Mouse (Mus musculus) limb, embryonic 14.5 days (tissue): ENCODE measurements at regions not wholly inside any gene's neighbourhood (a gene's known extent, or its start where the extent isn't known, plus 50 kb on each side); places are given as distances from the start of the nearest gene placed in this dataset.

Source experiments
- ATAC-seq: fragments of 200-750 bp; cut with Nextera tagmentation; 2 replicates; pipeline ENCODE4 v1.8.0; 2017; ENCODE audit warnings: low read depth, moderate number of reproducible peaks, moderate TSS enrichment; ENCODE audit not compliant: low FRiP score
- DNase-seq: peaks from one replicate; pipeline ENCODE4 v3.0.0-alpha.2; 2015; ENCODE audit warnings: low spot score
- H3K27ac ChIP-seq: fragments of 300-500 bp; sonication (generic); replicated peaks from 2 replicates; pipeline ENCODE4 v1.5.1; 2014; ENCODE audit warnings: low read depth, mild to moderate bottlenecking, low read length, moderate library complexity, mixed read lengths
- H3K27me3 ChIP-seq: fragments of 300-500 bp; sonication (generic); 2 replicates; pipeline ENCODE4 v1.6.1; 2014; ENCODE audit warnings: low read length, mixed read lengths; ENCODE audit not compliant: control insufficient read depth, insufficient read depth
- H3K36me3 ChIP-seq: fragments of 300-500 bp; sonication (generic); 2 replicates; pipeline ENCODE4 v1.6.1; 2014; ENCODE audit warnings: mild to moderate bottlenecking, low read length, moderate library complexity, mixed read lengths; ENCODE audit not compliant: control insufficient read depth, insufficient read depth
- H3K4me1 ChIP-seq: fragments of 300-500 bp; sonication (generic); 2 replicates; pipeline ENCODE4 v1.6.1; 2014; ENCODE audit warnings: antibody characterized with exemption, low read length, mixed read lengths; ENCODE audit not compliant: control insufficient read depth, insufficient read depth
- H3K4me2 ChIP-seq: fragments of 300-500 bp; sonication (generic); replicated peaks from 2 replicates; pipeline ENCODE4 v1.6.1; 2014; ENCODE audit warnings: low read depth, mild to moderate bottlenecking, low read length, moderate library complexity; ENCODE audit not compliant: severe bottlenecking
- H3K4me3 ChIP-seq: fragments of 300-500 bp; sonication (generic); replicated peaks from 2 replicates; pipeline ENCODE4 v1.5.1; 2014; ENCODE audit warnings: low read length
- H3K9ac ChIP-seq: fragments of 300-500 bp; sonication (generic); 2 replicates; pipeline ENCODE4 v1.6.1; 2014; ENCODE audit warnings: mild to moderate bottlenecking, low read depth, low read length, moderate library complexity; ENCODE audit not compliant: severe bottlenecking
- H3K9me3 ChIP-seq: fragments of 300-500 bp; sonication (generic); 2 replicates; pipeline ENCODE4 v1.6.1; 2016; ENCODE audit warnings: low read length; ENCODE audit not compliant: control insufficient read depth
- POLR2A ChIP-seq: fragments of 200-500 bp; IDR thresholded peaks from 2 replicates; pipeline ENCODE4 v1.8.0; 2012; ENCODE audit warnings: inconsistent platforms, mild to moderate bottlenecking, moderate library complexity, borderline replicate concordance; ENCODE audit not compliant: insufficient read depth, insufficient read length; ENCODE audit errors: extremely low read depth
- WGBS: fragments of 180-500 bp; shearing (Covaris S2); extraction: QIAGEN DNeasy Blood & Tissue Kit; methylation state at CpG from one replicate; pipeline ENCODE4 v1.1.7; 2014; 5-methylcytosine and 5-hydroxymethylcytosine counted together

DNA sequence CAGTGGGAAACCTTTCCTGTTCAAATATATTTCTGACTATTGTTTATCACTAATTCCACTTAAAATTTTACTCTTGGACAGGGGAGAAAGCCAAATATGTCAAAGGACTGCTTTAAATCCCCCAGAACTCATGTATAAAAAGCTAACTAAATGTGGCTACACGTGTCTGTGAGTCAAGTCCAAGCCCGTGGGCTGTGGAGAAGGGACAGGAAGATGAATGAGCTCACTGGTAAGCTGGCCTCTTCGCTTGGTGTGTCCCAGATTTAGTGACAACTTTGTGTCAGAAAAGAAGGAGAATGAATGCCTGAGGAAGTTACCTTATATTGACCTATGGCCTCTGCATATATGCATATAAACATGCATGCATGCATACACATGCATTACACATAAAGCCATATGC lies 415.3 kb downstream of the Otol1 start:
- Histone ChIP-seq H3K4me1 (no peaks in the 10 kb centered on the region), H3K9ac (no peak overlapping the region), H3K4me2 (no peak overlapping the region), H3K9me3 (no peaks in the 10 kb centered on the region), H3K27ac (no peak overlapping the region), H3K36me3 (no peaks in the 10 kb centered on the region), H3K4me3 (no peak overlapping the region), H3K27me3 (no peaks in the 10 kb centered on the region)
- TF ChIP-seq POLR2A, result no peak
- DNase-seq (no peak), ATAC-seq (no peak)
- 67% methylated on average over 3 of the region's 3 CpGs for WGBS

DNA sequence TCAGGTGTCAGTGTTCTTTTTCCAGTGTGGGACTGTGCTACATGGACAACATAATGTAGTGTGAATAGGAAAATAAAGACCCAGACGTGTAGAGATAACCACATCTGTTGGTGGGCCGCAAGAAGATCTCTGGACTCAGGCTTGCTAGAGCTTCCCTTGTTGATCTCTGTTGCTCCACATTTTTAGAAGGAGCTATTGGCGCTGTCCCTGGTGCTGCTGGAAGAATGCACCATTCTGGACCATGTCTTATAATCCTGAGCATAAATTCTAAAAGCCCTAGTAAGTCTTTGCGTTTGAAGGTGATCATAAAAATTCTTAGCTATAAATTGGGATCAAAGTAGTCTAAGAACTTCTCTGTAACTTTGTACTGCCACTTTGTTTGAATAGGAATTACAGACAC lies 429.3 kb downstream of the Otol1 start:
- Histone ChIP-seq H3K4me1 (no peaks in the 10 kb centered on the region), H3K36me3 (no peaks in the 10 kb centered on the region), H3K27me3 (no peaks in the 10 kb centered on the region), H3K9ac (no peak overlapping the region), H3K27ac (no peak overlapping the region), H3K9me3 (no peaks in the 10 kb centered on the region), H3K4me3 (no peak overlapping the region), H3K4me2 (no peak overlapping the region)
- peak; percentile 58 for DNase-seq
- TF ChIP-seq POLR2A, result no peak
- ATAC-seq, result no peak
- 52% methylated on average over 4 of the region's 4 CpGs for WGBS

DNA sequence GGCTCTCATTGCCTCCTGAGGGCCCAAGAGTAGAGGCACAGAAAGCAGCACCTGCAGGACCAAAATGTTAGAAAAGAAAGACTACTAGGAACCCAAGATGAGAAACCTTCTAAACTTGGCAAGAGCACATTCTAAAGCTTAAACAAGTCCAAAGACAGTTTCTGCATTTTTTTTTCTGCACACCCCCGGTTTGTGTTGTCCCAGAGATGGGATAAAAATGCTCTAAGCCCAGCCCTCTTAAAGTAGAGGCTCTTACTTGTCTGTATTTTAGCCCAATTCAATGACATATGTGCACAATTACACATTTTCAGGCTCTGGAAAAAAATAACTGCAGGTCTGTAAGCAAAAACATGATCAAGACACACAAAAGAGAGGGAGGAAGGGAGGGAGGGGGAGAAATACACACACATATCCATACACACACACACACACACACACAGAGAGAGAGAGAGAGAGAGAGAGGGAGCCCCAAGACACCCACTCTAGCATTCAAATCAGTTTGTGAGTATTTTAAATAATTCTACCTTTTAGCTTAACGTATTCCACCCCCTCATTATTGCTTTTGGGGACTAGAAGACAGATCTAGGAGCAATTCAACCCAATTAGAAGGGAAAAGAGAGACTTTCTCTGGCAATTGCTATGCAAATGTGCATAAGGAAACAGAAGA lies 449.9 kb downstream of the Otol1 start:
- Histone ChIP-seq H3K27ac (no peak overlapping the region), H3K4me3 (no peak overlapping the region), H3K36me3 (no peaks in the 10 kb centered on the region), H3K4me2 (no peak overlapping the region), H3K9me3 (no peaks in the 10 kb centered on the region), H3K9ac (no peak overlapping the region), H3K27me3 (no peaks in the 10 kb centered on the region), H3K4me1 (no peaks in the 10 kb centered on the region)
- ATAC-seq (no peak), DNase-seq (peak; percentile 57)
- no peak for TF ChIP-seq POLR2A
- 35% methylated on average over 2 of the region's 2 CpGs for WGBS

DNA sequence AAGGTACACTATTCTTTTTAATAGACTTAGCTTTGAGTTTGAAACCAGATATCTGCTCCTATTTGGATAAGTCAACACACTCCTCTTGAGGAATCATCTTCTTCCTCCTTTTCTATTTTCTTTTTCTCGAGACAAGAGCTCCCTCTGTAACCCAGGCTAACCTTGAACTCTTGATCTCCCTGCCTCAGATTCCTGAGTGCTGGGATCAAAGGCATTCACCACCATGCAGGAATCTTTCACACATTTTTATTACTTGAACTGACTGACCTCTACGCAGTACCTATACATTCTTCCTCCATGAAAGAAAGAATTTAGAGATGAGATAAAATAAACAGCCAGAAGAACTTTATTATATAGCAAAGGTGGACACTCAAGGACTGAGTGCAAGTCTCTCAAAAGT lies 453.4 kb downstream of the Otol1 start:
- no peak overlapping the region for H3K4me2 ChIP-seq
- no peak overlapping the region for H3K9ac ChIP-seq
- TF ChIP-seq POLR2A, result no peak
- no peaks in the 10 kb centered on the region for H3K27me3 ChIP-seq
- DNase-seq, result no peak
- H3K27ac ChIP-seq, result no peak overlapping the region
- ATAC-seq, result no peak
- WGBS, result 49% methylated on average over 2 of the region's 2 CpGs
- no peaks in the 10 kb centered on the region for H3K9me3 ChIP-seq
- no peaks in the 10 kb centered on the region for H3K36me3 ChIP-seq
- H3K4me1 ChIP-seq, result no peaks in the 10 kb centered on the region
- H3K4me3 ChIP-seq, result no peak overlapping the region

DNA sequence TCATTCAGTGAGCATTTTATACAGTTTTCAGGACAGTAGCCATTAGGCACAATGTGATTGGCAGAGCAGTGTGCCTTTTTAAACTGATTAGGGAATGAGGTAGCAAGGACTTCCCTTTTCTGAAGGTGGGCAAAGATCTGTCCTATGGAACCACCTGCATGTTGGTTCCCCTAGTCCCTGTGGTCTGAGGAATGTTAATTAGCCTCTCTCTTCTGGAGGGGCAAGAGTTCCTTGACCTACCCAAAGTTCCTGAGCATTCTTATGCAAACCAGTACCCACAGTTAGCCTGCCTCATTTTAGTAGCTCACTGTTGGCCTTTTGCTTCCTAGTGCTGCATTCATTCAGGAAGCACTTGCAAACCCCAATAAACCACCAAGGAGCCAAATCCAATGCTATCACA lies 455.8 kb downstream of the Otol1 start:
- DNase-seq (no peak), ATAC-seq (no peak)
- TF ChIP-seq POLR2A, result no peak
- Histone ChIP-seq H3K9ac (no peak overlapping the region), H3K4me3 (no peak overlapping the region), H3K4me2 (no peak overlapping the region), H3K27ac (no peak overlapping the region), H3K36me3 (no peaks in the 10 kb centered on the region), H3K27me3 (no peaks in the 10 kb centered on the region), H3K9me3 (no peaks in the 10 kb centered on the region), H3K4me1 (no peaks in the 10 kb centered on the region)

DNA sequence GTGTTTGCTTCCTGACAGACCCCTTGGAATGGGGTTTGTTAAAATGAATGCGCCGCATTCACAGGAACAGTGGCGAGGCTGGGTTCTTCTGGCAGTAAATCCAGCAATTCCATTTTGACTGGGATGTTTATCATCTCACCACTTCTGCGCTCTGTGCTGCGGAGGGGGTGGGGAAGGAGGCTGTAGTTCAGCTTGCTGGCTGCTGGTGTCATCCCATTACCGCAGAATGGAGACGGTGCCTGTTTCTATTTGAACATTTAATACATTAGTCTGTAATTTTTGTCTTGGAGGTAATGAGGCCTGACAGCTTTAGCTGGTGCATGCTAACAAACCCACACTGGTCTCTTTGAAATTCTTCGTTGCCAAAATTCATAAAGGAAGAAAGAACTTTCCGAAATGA lies 475.1 kb downstream of the Otol1 start:
- Histone ChIP-seq H3K27ac (no peak overlapping the region), H3K4me2 (no peak overlapping the region), H3K36me3 (no peaks in the 10 kb centered on the region), H3K9ac (no peak overlapping the region), H3K4me3 (no peak overlapping the region), H3K9me3 (no peaks in the 10 kb centered on the region), H3K27me3 (no peaks in the 10 kb centered on the region), H3K4me1 (no peaks in the 10 kb centered on the region)
- ATAC-seq (no peak), DNase-seq (peak; percentile 5)
- WGBS, result 38% methylated on average over 9 of the region's 9 CpGs
- TF ChIP-seq POLR2A, result no peak
